Mouse (Mus musculus) bone marrow macrophage, adult 2 months (primary cell): Measurements from ENCODE around the gene Thsd7a. TPM values are rescaled to one million over a fixed set of nuclear protein-coding genes. Genes with fewer than 3 reads are reported as not detected.

Experiments
- H3K27ac ChIP-seq: 2 replicates; pipeline ENCODE4 v1.5.1; 2012; ENCODE audit warnings: low read depth, low read length; ENCODE audit not compliant: insufficient read depth
- H3K4me1 ChIP-seq: 2 replicates; pipeline ENCODE4 v1.6.1; 2012; ENCODE audit warnings: low read length; ENCODE audit not compliant: control insufficient read depth, insufficient read depth
- H3K4me3 ChIP-seq: 2 replicates; pipeline ENCODE4 v1.5.1; 2012; ENCODE audit warnings: mild to moderate bottlenecking, low read length, moderate library complexity; ENCODE audit not compliant: insufficient read depth
- CTCF ChIP-seq: IDR thresholded peaks from 2 replicates; pipeline ENCODE4 v1.5.1; 2012; ENCODE audit warnings: low read depth, mild to moderate bottlenecking, low read length, moderate library complexity
- POLR2A ChIP-seq: IDR thresholded peaks from 2 replicates; pipeline ENCODE4 v1.6.1; 2012; ENCODE audit warnings: mild to moderate bottlenecking, low read depth, low read length, borderline replicate concordance
- polyA plus RNA-seq: library from polyadenylated mRNA; stranded (reverse); fragments of >200 nt; gene quantifications from 2 replicates; pipeline ENCODE4 v1.2.4, GENCODE M21; 2012; ENCODE audit not compliant: missing spikeins, insufficient read depth, insufficient read length

The Thsd7a gene
- polyA plus RNA-seq, 1 experiment = not detected

- TF ChIP-seq CTCF (no peak), POLR2A (no peak)
- no peaks in the 10 kb centered on the region for H3K4me1 ChIP-seq
- no peak overlapping the region for H3K27ac ChIP-seq
- no peak overlapping the region for H3K4me3 ChIP-seq
These were observed 3.1 kb upstream of the Thsd7a start for GRCm38 (mm10) chr6:12752297-12752696.

GRCm38 (mm10) chr6:12750441-12750840 lies 1.2 kb upstream of the Thsd7a start:
- Histone ChIP-seq H3K27ac (no peak overlapping the region), H3K4me1 (no peaks in the 10 kb centered on the region), H3K4me3 (no peak overlapping the region)
- no peak for TF ChIP-seq CTCF
- no peak for TF ChIP-seq POLR2A

- Histone ChIP-seq H3K27ac (no peak overlapping the region), H3K4me1 (no peaks in the 10 kb centered on the region), H3K4me3 (no peak overlapping the region)
- TF ChIP-seq CTCF (no peak), POLR2A (no peak)
These were observed 461 bp upstream of the Thsd7a start for GRCm38 (mm10) chr6:12749531-12750210.

GRCm38 (mm10) chr6:12748454-12748786 lies 790 bp downstream of the Thsd7a start:
- no peak for TF ChIP-seq CTCF
- no peak for TF ChIP-seq POLR2A
- Histone ChIP-seq H3K4me3 (no peak overlapping the region), H3K27ac (no peak overlapping the region), H3K4me1 (no peaks in the 10 kb centered on the region)

- TF ChIP-seq CTCF (no peak), POLR2A (no peak)
- no peak overlapping the region for H3K4me3 ChIP-seq
- no peaks in the 10 kb centered on the region for H3K4me1 ChIP-seq
- H3K27ac ChIP-seq = no peak overlapping the region
These were observed 1.3 kb downstream of the Thsd7a start for GRCm38 (mm10) chr6:12747856-12748450.

GRCm38 (mm10) chr6:12742791-12743190 lies 6.4 kb downstream of the Thsd7a start:
- H3K4me1 ChIP-seq = no peaks in the 10 kb centered on the region
- no peak overlapping the region for H3K27ac ChIP-seq
- H3K4me3 ChIP-seq = no peak overlapping the region
- TF ChIP-seq POLR2A (no peak), CTCF (no peak)

GRCm38 (mm10) chr6:12733924-12734323 lies 15.3 kb downstream of the Thsd7a start:
- H3K4me3 ChIP-seq = no peak overlapping the region
- TF ChIP-seq POLR2A (no peak), CTCF (no peak)
- no peaks in the 10 kb centered on the region for H3K4me1 ChIP-seq
- no peak overlapping the region for H3K27ac ChIP-seq

- Histone ChIP-seq H3K4me3 (no peak overlapping the region), H3K27ac (no peak overlapping the region), H3K4me1 (no peaks in the 10 kb centered on the region)
- TF ChIP-seq POLR2A (no peak), CTCF (no peak)
These were observed 33.1 kb downstream of the Thsd7a start for GRCm38 (mm10) chr6:12716071-12716470.

- Histone ChIP-seq H3K4me3 (no peak overlapping the region), H3K4me1 (no peaks in the 10 kb centered on the region), H3K27ac (no peak overlapping the region)
- TF ChIP-seq CTCF (no peak), POLR2A (no peak)
These were observed 36.6 kb downstream of the Thsd7a start for GRCm38 (mm10) chr6:12712581-12712980.

GRCm38 (mm10) chr6:12702925-12703324 lies 46.3 kb downstream of the Thsd7a start:
- H3K4me3 ChIP-seq = no peak overlapping the region
- H3K27ac ChIP-seq = no peak overlapping the region
- H3K4me1 ChIP-seq = no peaks in the 10 kb centered on the region
- TF ChIP-seq CTCF (no peak), POLR2A (no peak)
